Mouse (Mus musculus) stomach, embryonic 16.5 days (tissue): ENCODE measurements around the gene Cyp2d40. TPM values are rescaled to one million over a fixed set of nuclear protein-coding genes. Genes with fewer than 3 reads are reported as not detected.

Experiments used
- ATAC-seq: fragments of 200-750 bp; cut with Nextera tagmentation; 2 replicates; pipeline ENCODE4 v1.8.0; 2017; ENCODE audit warnings: moderate number of reproducible peaks, moderate TSS enrichment; ENCODE audit not compliant: insufficient read depth, low FRiP score
- H3K27ac ChIP-seq: fragments of 300-500 bp; sonication (generic); 2 replicates; pipeline ENCODE4 v1.5.1; 2014; ENCODE audit warnings: low read length
- H3K27me3 ChIP-seq: fragments of 300-500 bp; sonication (generic); 2 replicates; pipeline ENCODE4 v1.6.1; 2014; ENCODE audit warnings: low read length, control low read depth, mixed read lengths; ENCODE audit not compliant: control insufficient read depth, insufficient read depth
- H3K36me3 ChIP-seq: fragments of 300-500 bp; sonication (generic); 2 replicates; pipeline ENCODE4 v1.6.1; 2014; ENCODE audit warnings: low read length; ENCODE audit not compliant: control insufficient read depth, insufficient read depth
- H3K4me1 ChIP-seq: fragments of 300-500 bp; sonication (generic); 2 replicates; pipeline ENCODE4 v1.6.1; 2014; ENCODE audit warnings: low read length, control low read depth, mixed read lengths; ENCODE audit not compliant: control insufficient read depth, insufficient read depth
- H3K4me2 ChIP-seq: fragments of 300-500 bp; sonication (generic); 2 replicates; pipeline ENCODE4 v1.6.1; 2014; ENCODE audit warnings: low read depth, low read length, mixed read lengths
- H3K4me3 ChIP-seq: fragments of 300-500 bp; sonication (generic); replicated peaks from 2 replicates; pipeline ENCODE4 v1.5.1; 2014; ENCODE audit warnings: mild to moderate bottlenecking, low read length
- H3K9ac ChIP-seq: fragments of 300-500 bp; sonication (generic); 2 replicates; pipeline ENCODE4 v1.6.1; 2014; ENCODE audit warnings: low read length
- H3K9me3 ChIP-seq: fragments of 300-500 bp; sonication (generic); replicated peaks from 2 replicates; pipeline ENCODE4 v1.6.1; 2016; ENCODE audit warnings: low read length, control low read depth; ENCODE audit not compliant: control insufficient read depth
- WGBS: fragments of 180-500 bp; shearing (Covaris S2); extraction: QIAGEN DNeasy Blood & Tissue Kit; methylation state at CpG from one replicate; pipeline ENCODE4 v1.1.7; 2014; 5-methylcytosine and 5-hydroxymethylcytosine counted together
- polyA plus RNA-seq: library from polyadenylated mRNA; unstranded; fragments of >200 nt; fragmentation: Nextera tagmentation; extraction: Ambion mirVana; gene quantifications from 2 replicates; pipeline ENCODE4 v1.2.1, GENCODE M21; 2015

The Cyp2d40 gene
- not detected in 2 replicates for polyA plus RNA-seq

- H3K4me1 ChIP-seq = no peaks in the 10 kb centered on the region
- H3K9me3 ChIP-seq = no peaks in the 10 kb centered on the region
- H3K4me2 ChIP-seq = no peak within 1 kb of the TSS
- no peaks in the 10 kb centered on the region for H3K36me3 ChIP-seq
- H3K4me3 ChIP-seq = no peak within 1 kb of the TSS
- H3K27me3 ChIP-seq = no peaks in the 10 kb centered on the region
- H3K9ac ChIP-seq = no peak within 1 kb of the TSS
- no peak within 1 kb of the TSS for H3K27ac ChIP-seq
- no peak for ATAC-seq
- WGBS = 85% methylated on average over 9 of the region's 9 CpGs
Measured at GRCm38 (mm10) chr15:82763631-82764420, at the start of gene Cyp2d40. Gene Cyp2d40 (minus strand): TSS chr15:82764183.

- no peak overlapping the region for H3K4me3 ChIP-seq
- WGBS = 70% methylated on average over 1 of the region's 1 CpGs
- no peak overlapping the region for H3K27ac ChIP-seq
- no peak overlapping the region for H3K4me2 ChIP-seq
- H3K9ac ChIP-seq = no peak overlapping the region
- H3K9me3 ChIP-seq = no peaks in the 10 kb centered on the region
- H3K4me1 ChIP-seq = no peaks in the 10 kb centered on the region
- no peaks in the 10 kb centered on the region for H3K27me3 ChIP-seq
- no peaks in the 10 kb centered on the region for H3K36me3 ChIP-seq
- no peak for ATAC-seq
Measured at GRCm38 (mm10) chr15:82810556-82810955, 46.6 kb upstream of the Cyp2d40 start.

- no peak overlapping the region for H3K27ac ChIP-seq
- H3K4me2 ChIP-seq = no peak overlapping the region
- H3K27me3 ChIP-seq = no peaks in the 10 kb centered on the region
- H3K4me1 ChIP-seq = no peaks in the 10 kb centered on the region
- no peak for ATAC-seq
- H3K9me3 ChIP-seq = no peaks in the 10 kb centered on the region
- no peaks in the 10 kb centered on the region for H3K36me3 ChIP-seq
- no peak overlapping the region for H3K9ac ChIP-seq
- WGBS = 70% methylated on average over 6 of the region's 6 CpGs
- no peak overlapping the region for H3K4me3 ChIP-seq
Measured at GRCm38 (mm10) chr15:82809511-82809910, 45.5 kb upstream of the Cyp2d40 start.

DNA sequence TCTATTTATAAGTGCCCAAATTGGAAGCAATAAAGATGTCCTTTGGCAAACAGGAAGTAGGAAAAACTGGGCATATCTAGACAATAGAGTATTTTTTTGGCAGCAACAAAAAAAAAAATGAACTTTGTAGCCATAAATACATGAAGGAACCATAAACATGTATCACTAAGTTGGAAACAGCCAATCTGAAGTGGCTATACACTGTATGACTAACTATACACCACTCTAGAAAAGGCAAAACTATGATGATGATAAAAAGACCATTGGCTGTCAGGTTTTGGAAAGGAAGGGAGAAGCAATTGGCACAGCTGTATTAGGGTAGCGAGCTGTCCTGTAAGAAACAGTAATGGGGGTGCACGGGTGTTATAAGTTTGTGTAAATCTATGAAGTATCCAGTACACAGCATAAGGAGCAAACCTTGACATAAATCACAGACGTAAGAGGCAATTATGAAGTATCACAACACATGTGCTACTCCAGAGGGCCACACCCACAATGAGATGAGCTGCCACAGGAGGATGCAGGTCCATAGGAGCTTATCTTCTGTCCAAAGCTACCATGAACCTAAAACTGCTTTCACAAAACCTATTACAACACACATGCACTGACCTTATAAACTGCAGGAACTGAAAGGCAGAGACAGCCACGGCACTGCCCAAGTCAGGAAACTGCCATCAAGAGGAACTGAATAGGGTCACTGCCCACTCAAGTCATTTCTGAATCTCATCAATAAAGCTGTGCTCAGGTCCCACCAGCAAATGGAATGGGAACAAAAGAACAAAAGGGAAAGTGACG is 43.2 kb upstream of the Cyp2d40 start:
- no peaks in the 10 kb centered on the region for H3K4me1 ChIP-seq
- 81% methylated on average over 5 of the region's 5 CpGs for WGBS

GRCm38 (mm10) chr15:82804708-82805639 is 41.0 kb upstream of the Cyp2d40 start:
- 78% methylated on average over 5 of the region's 5 CpGs for WGBS
- H3K36me3 ChIP-seq = no peaks in the 10 kb centered on the region
- H3K4me3 ChIP-seq = no peak overlapping the region

More for the DNA sequence above, 43.2 kb upstream of the Cyp2d40 start:
- Histone ChIP-seq H3K27me3 (no peaks in the 10 kb centered on the region), H3K4me2 (no peak overlapping the region), H3K9ac (no peak overlapping the region), H3K27ac (no peak overlapping the region), H3K36me3 (no peaks in the 10 kb centered on the region), H3K9me3 (no peaks in the 10 kb centered on the region), H3K4me3 (no peak overlapping the region)
- no peak for ATAC-seq

GRCm38 (mm10) chr15:82795936-82796440 is 32.0 kb upstream of the Cyp2d40 start:
- ATAC-seq = no peak
- H3K4me2 ChIP-seq = no peak overlapping the region
- no peak overlapping the region for H3K27ac ChIP-seq
- H3K9ac ChIP-seq = no peak overlapping the region
- H3K27me3 ChIP-seq = no peaks in the 10 kb centered on the region
- H3K4me1 ChIP-seq = no peaks in the 10 kb centered on the region
- H3K36me3 ChIP-seq = no peaks in the 10 kb centered on the region
- no peaks in the 10 kb centered on the region for H3K9me3 ChIP-seq
- no peak overlapping the region for H3K4me3 ChIP-seq
- WGBS = 65% methylated on average over 3 of the region's 3 CpGs

More at GRCm38 (mm10) chr15:82804708-82805639, 41.0 kb upstream of the Cyp2d40 start:
- ATAC-seq = no peak
- no peaks in the 10 kb centered on the region for H3K27me3 ChIP-seq
- H3K9ac ChIP-seq = no peak overlapping the region
- no peaks in the 10 kb centered on the region for H3K9me3 ChIP-seq
- H3K27ac ChIP-seq = no peak overlapping the region
- no peak overlapping the region for H3K4me2 ChIP-seq
- H3K4me1 ChIP-seq = no peaks in the 10 kb centered on the region

DNA sequence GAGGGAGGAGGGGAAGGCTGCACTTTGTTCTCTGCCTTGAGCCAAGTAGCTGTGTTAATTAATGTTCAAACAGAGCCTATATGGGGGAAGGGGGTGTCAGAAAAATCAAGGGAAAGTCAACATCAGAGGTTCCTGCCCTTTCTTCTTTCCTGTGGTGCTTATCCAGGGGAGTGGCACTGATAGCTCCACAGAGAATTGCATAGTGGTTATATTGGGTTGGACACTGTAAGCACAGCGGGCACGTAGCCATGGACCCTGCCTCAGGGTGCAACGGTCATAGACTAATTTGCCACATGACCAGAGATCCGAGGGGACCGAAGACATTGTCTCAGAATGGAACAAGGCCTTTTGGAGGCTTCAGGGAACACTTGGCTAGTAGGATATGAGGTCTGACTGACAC is 30.3 kb upstream of the Cyp2d40 start, which contains the start of gene Cyp2d26:
Gene Cyp2d26, minus strand, starts transcription at position 18 of the 400 bp plus-strand sequence.
- Histone ChIP-seq H3K4me2 (peak within 1 kb of the TSS; percentile 38; the same call in 1 of the 2 replicates), H3K27me3 (no peaks in the 10 kb centered on the region), H3K36me3 (no peaks in the 10 kb centered on the region), H3K4me3 (peak within 1 kb of the TSS; percentile 30), H3K27ac (peak within 1 kb of the TSS; percentile 92), H3K9ac (peak within 1 kb of the TSS; percentile 54; the same call in 1 of the 2 replicates), H3K9me3 (no peaks in the 10 kb centered on the region), H3K4me1 (no peaks in the 10 kb centered on the region)
- ATAC-seq = peak; percentile 88
- WGBS = 55% methylated on average over 5 of the region's 5 CpGs

DNA sequence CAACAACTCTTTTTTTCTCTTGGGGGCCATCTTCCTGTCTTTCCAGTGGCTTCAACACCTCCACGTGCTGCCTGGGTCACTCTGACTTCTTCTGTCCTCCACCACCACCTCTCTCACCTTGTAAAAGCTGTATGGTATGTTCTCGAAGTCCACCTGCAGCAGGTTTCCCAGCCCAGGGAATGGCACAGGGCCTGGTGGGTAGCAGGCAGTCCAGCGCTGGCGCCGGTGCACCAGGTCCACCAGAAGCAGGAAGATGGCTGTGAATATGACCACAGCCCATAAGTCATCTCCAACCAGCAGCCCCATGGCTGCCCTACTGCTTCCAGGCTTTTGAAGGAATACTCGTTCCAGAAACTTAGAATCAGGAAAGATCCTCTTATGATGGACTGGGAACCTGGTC is 29.9 kb upstream of the Cyp2d40 start:
- 0 out of 2 replicates have a peak, but pooled peaks have one; percentile 6 for ATAC-seq
- Histone ChIP-seq H3K4me1 (no peaks in the 10 kb centered on the region), H3K36me3 (no peaks in the 10 kb centered on the region), H3K27me3 (no peaks in the 10 kb centered on the region), H3K4me3 (peak overlapping the region; percentile 30), H3K4me2 (peak overlapping the region; percentile 38; the same call in 1 of the 2 replicates), H3K9ac (peak overlapping the region; percentile 54; the same call in 1 of the 2 replicates), H3K27ac (peak overlapping the region; percentile 92), H3K9me3 (no peaks in the 10 kb centered on the region)
- 68% methylated on average over 6 of the region's 6 CpGs for WGBS
